Mouse (Mus musculus): ENCODE data around the gene Fbxo46.

DNA sequence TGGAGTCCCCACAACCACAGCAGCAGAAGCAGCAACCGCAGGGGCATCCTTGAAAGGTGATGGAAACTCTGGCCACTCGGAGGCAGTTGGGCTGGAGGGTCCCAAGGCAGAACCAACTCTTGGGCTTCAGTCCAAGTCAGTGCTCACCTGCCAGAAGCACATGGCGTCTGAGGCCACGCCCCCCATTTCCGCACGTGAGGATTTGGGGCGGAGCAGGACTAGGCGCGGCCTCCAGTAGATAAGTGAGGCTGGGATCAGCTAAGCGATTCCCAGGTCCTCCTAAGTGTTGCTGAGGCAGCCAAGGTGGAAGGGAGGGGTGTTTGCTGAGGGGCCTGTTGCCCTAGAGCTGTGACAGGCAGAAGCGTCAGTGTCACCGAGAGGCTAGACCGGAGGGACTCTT is 45.3 kb downstream of the Fbxo46 start:
- no peak for TF ChIP-seq POLR2A (IDR thresholded peaks at IDR 0.05; ENCODE audit: extremely low read depth, insufficient read depth, low read length)
- TF ChIP-seq CTCF (IDR thresholded peaks at IDR 0.05; ENCODE audit: extremely low read depth, insufficient read depth, low read length) = no peak

Measured in cortical plate, adult 2 months (tissue).